8 mouse cellular contexts compared by ENCODE assay signal in the genomic region with DNA sequence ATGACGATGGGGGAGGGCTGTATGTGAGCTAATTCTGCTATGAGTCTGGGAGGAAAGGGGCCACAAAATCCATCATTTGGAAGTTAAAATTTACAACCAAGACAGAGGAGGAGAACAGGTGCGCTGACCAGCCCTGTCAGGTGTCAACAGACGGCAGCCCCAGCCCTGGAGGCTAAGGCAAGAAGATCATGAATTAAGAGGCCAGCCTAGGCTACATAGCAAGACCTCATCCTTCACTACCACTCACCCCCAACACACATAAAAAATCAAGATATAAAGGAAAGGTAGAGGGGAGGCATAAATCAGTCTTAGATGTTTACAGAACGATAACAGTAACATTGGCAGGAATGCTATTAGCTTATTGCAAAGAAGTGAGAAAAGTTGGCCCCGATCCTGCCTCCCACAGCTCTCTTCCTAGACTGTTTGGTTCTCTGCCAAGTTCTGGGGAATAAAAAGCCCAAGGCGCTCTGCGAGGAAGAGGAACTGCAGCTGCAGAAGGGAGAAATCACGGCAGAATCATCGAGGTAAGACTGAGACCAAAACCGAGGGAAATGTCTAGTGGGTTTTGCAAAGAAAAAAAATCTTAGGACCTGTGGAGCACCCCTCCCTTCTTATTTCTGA. TPM values are rescaled to one million over a fixed set of nuclear protein-coding genes. Genes with fewer than 3 reads are reported as not detected.
DNase-seq lines count a peak whose midpoint lies in the region; ATAC-seq and TF ChIP-seq lines count a peak whose summit lies in the region.

A gene (plus strand): TSS at position 477 of the 621 bp plus-strand sequence.

- TF ChIP-seq CTCF in lung, embryonic 14.5 days (IDR thresholded peaks at IDR 0.05; ENCODE audit: low read depth): no peak

- H3K27me3 ChIP-seq in hindbrain, embryonic 16.5 days (replicated peaks; ENCODE audit: control insufficient read depth, insufficient read depth, low read length): no peaks in the 10 kb centered on the region
- H3K27me3 ChIP-seq in hindbrain, embryonic 11.5 days (ENCODE audit: control insufficient read depth, insufficient read depth, low read length): no peaks in the 10 kb centered on the region
- H3K27me3 ChIP-seq in lung, embryonic 14.5 days (ENCODE audit: insufficient read depth, low read length): no peaks in the 10 kb centered on the region
- no peaks in the 10 kb centered on the region for H3K27me3 ChIP-seq in stomach, embryonic 14.5 days (ENCODE audit: control insufficient read depth, insufficient read depth, low read length)

- no peaks in the 10 kb centered on the region for H3K9me3 ChIP-seq in hindbrain, embryonic 16.5 days (ENCODE audit: control insufficient read depth, low read length)
- no peaks in the 10 kb centered on the region for H3K9me3 ChIP-seq in hindbrain, embryonic 11.5 days (ENCODE audit: control insufficient read depth, low read length)
- H3K9me3 ChIP-seq in lung, embryonic 14.5 days (ENCODE audit: low read depth, low read length): no peaks in the 10 kb centered on the region
- H3K9me3 ChIP-seq in stomach, embryonic 14.5 days (ENCODE audit: control insufficient read depth, low read depth, low read length): no peaks in the 10 kb centered on the region

- no peaks in the 10 kb centered on the region for H3K36me3 ChIP-seq in hindbrain, embryonic 16.5 days (ENCODE audit: control insufficient read depth, insufficient read depth, low read length)
- H3K36me3 ChIP-seq in hindbrain, embryonic 11.5 days (ENCODE audit: control insufficient read depth, insufficient read depth, low read length): no peaks in the 10 kb centered on the region
- no peaks in the 10 kb centered on the region for H3K36me3 ChIP-seq in lung, embryonic 14.5 days (ENCODE audit: insufficient read depth)
- H3K36me3 ChIP-seq in stomach, embryonic 14.5 days (ENCODE audit: control insufficient read depth, insufficient read depth, low read length): no peaks in the 10 kb centered on the region

- 43% methylated on average over 10 of the region's 10 CpGs for WGBS in hindbrain, embryonic 16.5 days
- WGBS in hindbrain, embryonic 11.5 days: 87% methylated on average over 10 of the region's 10 CpGs
- WGBS in lung, embryonic 14.5 days: 30% methylated on average over 10 of the region's 10 CpGs
- WGBS in stomach, embryonic 14.5 days: 27% methylated on average over 10 of the region's 10 CpGs

- peak; percentile 48; the same call in 1 of the 2 replicates for ATAC-seq in hindbrain, embryonic 16.5 days
- no peak for ATAC-seq in hindbrain, embryonic 11.5 days (ENCODE audit: low FRiP score)
- peak; percentile 50 for ATAC-seq in lung, embryonic 14.5 days (ENCODE audit: insufficient read depth)
- peak; percentile 25; the same call in 1 of the 2 replicates for ATAC-seq in stomach, embryonic 14.5 days (ENCODE audit: insufficient number of reproducible peaks, insufficient read depth, low FRiP score, low read depth)

- no peak within 1 kb of the TSS for H3K4me3 ChIP-seq in hindbrain, embryonic 16.5 days (ENCODE audit: low read length)
- H3K4me3 ChIP-seq in hindbrain, embryonic 11.5 days (ENCODE audit: low read depth, low read length): no peak within 1 kb of the TSS
- H3K4me3 ChIP-seq in lung, embryonic 14.5 days (ENCODE audit: low read depth, low read length): no peak within 1 kb of the TSS
- H3K4me3 ChIP-seq in stomach, embryonic 14.5 days (ENCODE audit: low read depth, low read length): 0 out of 2 replicates have a peak within 1 kb of the TSS, but pooled peaks have one; percentile 0

- no peak within 1 kb of the TSS for H3K27ac ChIP-seq in hindbrain, embryonic 16.5 days (ENCODE audit: low read depth, low read length)
- no peak within 1 kb of the TSS for H3K27ac ChIP-seq in hindbrain, embryonic 11.5 days (ENCODE audit: low read depth, low read length)
- peak within 1 kb of the TSS; percentile 43; the same call in 1 of the 2 replicates for H3K27ac ChIP-seq in lung, embryonic 14.5 days (ENCODE audit: low read depth)
- H3K27ac ChIP-seq in stomach, embryonic 14.5 days (ENCODE audit: low read length): peak within 1 kb of the TSS; percentile 52

- H3K9ac ChIP-seq in hindbrain, embryonic 16.5 days (ENCODE audit: low read depth, low read length): no peak within 1 kb of the TSS
- H3K9ac ChIP-seq in hindbrain, embryonic 11.5 days (ENCODE audit: low read depth, low read length): no peak within 1 kb of the TSS
- H3K9ac ChIP-seq in lung, embryonic 14.5 days: no peak within 1 kb of the TSS
- H3K9ac ChIP-seq in stomach, embryonic 14.5 days (replicated peaks; ENCODE audit: low read depth, low read length): no peak within 1 kb of the TSS

- H3K4me1 ChIP-seq in hindbrain, embryonic 16.5 days (ENCODE audit: control insufficient read depth, insufficient read depth, low read depth, low read length): peaks cover 7% of the 10 kb centered on the region; the same call in 1 of the 2 replicates
- no peaks in the 10 kb centered on the region for H3K4me1 ChIP-seq in hindbrain, embryonic 11.5 days (replicated peaks; ENCODE audit: control insufficient read depth, insufficient read depth, low read length)
- H3K4me1 ChIP-seq in lung, embryonic 14.5 days (ENCODE audit: insufficient read depth): peaks cover 5% of the 10 kb centered on the region
- peaks cover 16% of the 10 kb centered on the region; the same call in 1 of the 2 replicates for H3K4me1 ChIP-seq in stomach, embryonic 14.5 days (ENCODE audit: control insufficient read depth, insufficient read depth, low read length)

- no peak for DNase-seq in hindbrain, embryonic 11.5 days (ENCODE audit: low spot score)
- DNase-seq in cerebellum, postnatal 10 days: peak; percentile 85 to 86
- DNase-seq in heart, adult 9 months (ENCODE audit: low spot score in 2 of 2): peak; percentile 58 to 81
- peak; percentile 85 for DNase-seq in kidney, postnatal 14 days
- DNase-seq in lung, embryonic 14.5 days: peak; percentile 96
- no peak for DNase-seq in spleen, postnatal 36 days (ENCODE audit: low spot score in 2 of 2)

- H3K4me2 ChIP-seq in hindbrain, embryonic 16.5 days (ENCODE audit: low read length): peak within 1 kb of the TSS; percentile 22
- H3K4me2 ChIP-seq in hindbrain, embryonic 11.5 days (replicated peaks; ENCODE audit: low read depth, low read length): no peak within 1 kb of the TSS
- H3K4me2 ChIP-seq in lung, embryonic 14.5 days: peak within 1 kb of the TSS; percentile 35
- peak within 1 kb of the TSS; percentile 30 for H3K4me2 ChIP-seq in stomach, embryonic 14.5 days (replicated peaks; ENCODE audit: low read depth, low read length)

RNA-seq across cellular contexts. Expression of the gene that starts here (rescaled TPM):
- polyA plus RNA-seq in hindbrain, embryonic 16.5 days (2015; fragmentation: Nextera tagmentation; extraction: Ambion mirVana): 4.3 and 7.2 TPM in 2 replicates
- 2.1 TPM in 2 replicates for polyA plus RNA-seq in hindbrain, embryonic 11.5 days (2014; fragmentation: Nextera tagmentation; extraction: Ambion mirVana)
- 2.4 and 4.4 TPM in 2 replicates for polyA plus RNA-seq in lung, embryonic 14.5 days (2014; fragmentation: Nextera tagmentation; extraction: Ambion mirVana)
- polyA plus RNA-seq in stomach, embryonic 14.5 days (2014; fragmentation: Nextera tagmentation; extraction: Ambion mirVana): 10.5 and 12.0 TPM in 2 replicates

Comparison
In these comparisons a context has a peak if more than half of its experiments do, and no peak if none do; other contexts are left out.
1. H3K27ac ChIP-seq: peak in lung, embryonic 14.5 days (single experiment) and stomach, embryonic 14.5 days (single experiment); none in hindbrain, embryonic 16.5 days (single experiment) and hindbrain, embryonic 11.5 days (single experiment).
2. DNase-seq: peak in cerebellum, postnatal 10 days (2 of 2), heart, adult 9 months (2 of 2), kidney, postnatal 14 days (single experiment) and lung, embryonic 14.5 days (single experiment); none in hindbrain, embryonic 11.5 days (single experiment) and spleen, postnatal 36 days (0 of 2).